Mouse (Mus musculus): ENCODE measurements around the gene Acsl6. TPM values are rescaled to one million over a fixed set of nuclear protein-coding genes. Genes with fewer than 3 reads are reported as not detected.

Acsl6 gene
- polyA plus RNA-seq, 1 experiment from 2014 or later = 2.6 TPM

Other genes with a start within 250 kb of the Acsl6 start
- gene Pdlim4, start 234.8 kb upstream of the Acsl6 start, polyA plus RNA-seq (2015; fragmentation: Nextera tagmentation; extraction: Ambion mirVana) = 35.9 and 42.1 TPM in 2 replicates
- gene P4ha2, start 203.7 kb upstream of the Acsl6 start, polyA plus RNA-seq (2015; fragmentation: Nextera tagmentation; extraction: Ambion mirVana) = 41.8 and 44.8 TPM in 2 replicates
- gene Csf2, start 54.1 kb upstream of the Acsl6 start, polyA plus RNA-seq (2015; fragmentation: Nextera tagmentation; extraction: Ambion mirVana) = 0.36 and 0.57 TPM in 2 replicates
- gene Il3, start 36.5 kb upstream of the Acsl6 start, polyA plus RNA-seq (2015; fragmentation: Nextera tagmentation; extraction: Ambion mirVana) = not detected in 2 replicates
- not detected in 2 replicates for gene Meikin, start 66.9 kb downstream of the Acsl6 start, polyA plus RNA-seq (2015; fragmentation: Nextera tagmentation; extraction: Ambion mirVana)
- gene Fnip1, start 134.4 kb downstream of the Acsl6 start, polyA plus RNA-seq (2015; fragmentation: Nextera tagmentation; extraction: Ambion mirVana) = 8.6 and 10.6 TPM in 2 replicates
- gene Rapgef6, start 219.0 kb downstream of the Acsl6 start, polyA plus RNA-seq (2015; fragmentation: Nextera tagmentation; extraction: Ambion mirVana) = 31.7 and 32.0 TPM in 2 replicates